Mouse (Mus musculus): ENCODE data around the gene Utp20. TPM values are rescaled to one million over a fixed set of nuclear protein-coding genes. Genes with fewer than 3 reads are reported as not detected.
A peak's percentile ranks its signal among the peaks of the same experiment; 100 is the strongest.

Utp20 gene
- polyA plus RNA-seq (2016; fragmentation: Nextera tagmentation; extraction: Ambion mirVana) = 24.0 and 25.0 TPM in 2 replicates

DNA sequence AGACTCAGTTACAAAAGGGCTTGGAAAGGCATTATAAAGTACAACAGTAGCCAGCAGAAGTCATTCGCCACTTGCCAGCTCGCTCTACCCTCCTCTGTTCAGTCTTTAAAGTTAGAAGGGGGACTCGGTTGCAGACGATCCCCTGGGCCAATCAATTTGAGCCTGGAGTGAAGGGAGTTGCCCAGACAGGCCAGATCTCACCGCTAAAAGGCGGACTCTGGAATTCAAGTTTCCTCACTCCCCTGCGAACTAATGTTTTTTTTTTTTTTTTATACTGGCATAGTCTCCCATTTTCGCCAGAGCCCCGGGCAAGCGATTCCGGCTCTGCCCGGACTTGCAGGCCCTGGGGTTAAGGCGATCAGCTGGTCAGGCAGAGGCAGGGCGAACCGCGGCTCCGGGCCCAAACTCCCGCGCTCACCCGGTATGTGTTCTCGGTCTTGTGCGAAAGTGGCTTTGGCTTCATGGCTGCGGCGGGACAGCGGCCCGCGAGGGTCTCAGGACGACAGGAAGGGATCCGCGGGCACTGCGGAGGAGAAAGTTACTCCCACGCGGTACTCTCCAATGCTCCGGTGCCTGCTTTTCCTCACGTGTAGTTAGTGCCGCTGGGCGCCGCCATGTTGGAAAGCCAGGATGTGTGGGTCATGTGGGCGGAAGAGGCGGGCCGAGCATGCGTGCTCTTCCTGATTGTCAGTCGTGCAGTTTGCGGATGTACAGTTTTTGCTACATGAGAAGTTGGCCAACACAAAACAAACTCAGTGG lies at the start of gene Utp20:
Utp20 (minus strand) TSS at position 617 of the 759 bp plus-strand sequence.
- WGBS = 0% methylated on average over 44 of the region's 44 CpGs
- no peak within 1 kb of the TSS for H3K27ac ChIP-seq
- ATAC-seq (ENCODE audit: insufficient number of reproducible peaks, insufficient read depth, low FRiP score, low TSS enrichment) = peak; percentile 93

DNA sequence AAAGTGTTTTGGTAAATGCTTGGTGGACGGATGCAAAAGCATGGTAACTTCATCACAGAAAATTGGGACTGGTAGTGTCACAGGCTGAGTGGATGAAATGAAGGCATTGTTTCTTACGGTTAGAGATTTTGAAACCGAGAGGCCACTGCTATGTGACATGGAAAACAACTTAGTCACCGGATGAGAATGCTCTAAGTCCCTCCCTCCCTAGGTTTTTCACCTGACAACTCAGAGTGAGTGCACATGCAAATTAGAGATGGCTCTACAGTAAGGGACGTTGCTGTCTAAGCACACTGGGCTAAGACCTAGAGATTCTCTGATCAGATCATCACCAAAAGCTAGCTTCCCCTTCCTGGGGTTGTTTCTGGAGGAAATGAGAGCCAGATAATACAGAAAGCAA lies 48.3 kb upstream of the Utp20 start:
- no peaks in the 10 kb centered on the region for H3K27me3 ChIP-seq
- no peak overlapping the region for H3K4me3 ChIP-seq
- no peak overlapping the region for H3K9ac ChIP-seq
- no peak overlapping the region for H3K27ac ChIP-seq
- no peaks in the 10 kb centered on the region for H3K36me3 ChIP-seq
- no peak overlapping the region for H3K4me2 ChIP-seq (replicated peaks)
- H3K4me1 ChIP-seq = no peaks in the 10 kb centered on the region
- ATAC-seq (ENCODE audit: insufficient number of reproducible peaks, insufficient read depth, low FRiP score, low TSS enrichment) = no peak
- no peaks in the 10 kb centered on the region for H3K9me3 ChIP-seq
- 66% methylated on average over 5 of the region's 5 CpGs for WGBS

More for the DNA sequence above, at the start of gene Utp20:
- Histone ChIP-seq H3K36me3 (peaks cover 12% of the 10 kb centered on the region), H3K9ac (peak within 1 kb of the TSS; percentile 67), H3K4me3 (peak within 1 kb of the TSS; percentile 83), H3K9me3 (no peaks in the 10 kb centered on the region), H3K4me1 (no peaks in the 10 kb centered on the region), H3K27me3 (no peaks in the 10 kb centered on the region), H3K4me2 (replicated peaks) (peak within 1 kb of the TSS; percentile 74)

GRCm38 (mm10) chr10:88866017-88866416 lies 39.4 kb upstream of the Utp20 start:
- Histone ChIP-seq H3K9me3 (no peaks in the 10 kb centered on the region), H3K4me3 (no peak overlapping the region), H3K36me3 (no peaks in the 10 kb centered on the region), H3K4me2 (replicated peaks) (no peak overlapping the region), H3K4me1 (no peaks in the 10 kb centered on the region), H3K9ac (no peak overlapping the region), H3K27ac (no peak overlapping the region), H3K27me3 (no peaks in the 10 kb centered on the region)
- ATAC-seq (ENCODE audit: insufficient number of reproducible peaks, insufficient read depth, low FRiP score, low TSS enrichment) = no peak
- 61% methylated on average over 2 of the region's 2 CpGs for WGBS

DNA sequence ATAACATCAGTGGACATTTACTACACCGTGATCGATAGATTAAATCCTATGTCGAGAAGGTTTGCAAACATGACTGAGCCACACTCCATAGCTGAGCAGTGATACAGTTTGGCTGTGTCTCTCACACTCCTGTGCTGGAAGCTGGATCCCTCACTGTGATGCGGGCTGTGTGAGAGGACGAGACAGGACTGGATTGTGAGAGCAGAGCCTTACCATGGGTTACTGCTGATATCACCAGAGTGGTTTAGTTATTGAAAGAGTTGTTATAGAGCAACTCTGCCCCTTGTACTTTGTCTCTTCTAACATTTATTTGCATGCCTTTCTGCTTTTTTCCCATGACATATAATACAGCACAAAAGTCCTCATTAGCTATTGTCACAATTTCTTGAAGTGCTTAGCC lies 35.7 kb upstream of the Utp20 start:
- Histone ChIP-seq H3K36me3 (no peaks in the 10 kb centered on the region), H3K27ac (no peak overlapping the region), H3K4me1 (no peaks in the 10 kb centered on the region), H3K9ac (no peak overlapping the region), H3K4me2 (replicated peaks) (no peak overlapping the region), H3K9me3 (no peaks in the 10 kb centered on the region), H3K27me3 (no peaks in the 10 kb centered on the region), H3K4me3 (no peak overlapping the region)
- no peak for ATAC-seq (ENCODE audit: insufficient number of reproducible peaks, insufficient read depth, low FRiP score, low TSS enrichment)
- WGBS = 85% methylated on average over 5 of the region's 5 CpGs

DNA sequence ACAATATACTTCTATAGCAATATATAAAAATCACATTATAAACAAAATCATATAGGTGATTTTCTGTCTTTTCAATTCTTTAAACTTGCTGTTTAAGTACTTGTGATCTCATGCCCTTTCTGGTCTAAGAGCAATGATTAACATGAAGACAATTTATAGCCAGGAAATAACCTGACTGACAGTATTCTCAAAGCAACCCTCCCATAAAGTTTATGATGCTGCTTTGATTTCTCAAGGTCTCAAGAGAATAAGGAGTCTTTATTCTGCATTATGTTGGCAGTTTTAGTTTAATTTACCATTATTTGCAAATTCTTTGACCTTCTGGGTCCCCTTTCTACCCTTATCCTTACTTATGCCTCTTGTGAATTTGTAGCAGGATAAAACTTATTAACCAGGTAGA lies 34.8 kb upstream of the Utp20 start:
- H3K27ac ChIP-seq = no peak overlapping the region
- no peaks in the 10 kb centered on the region for H3K4me1 ChIP-seq
- H3K9me3 ChIP-seq = no peaks in the 10 kb centered on the region
- H3K4me2 ChIP-seq (replicated peaks) = no peak overlapping the region
- ATAC-seq (ENCODE audit: insufficient number of reproducible peaks, insufficient read depth, low FRiP score, low TSS enrichment) = no peak
- no peak overlapping the region for H3K4me3 ChIP-seq
- H3K27me3 ChIP-seq = no peaks in the 10 kb centered on the region
- no peaks in the 10 kb centered on the region for H3K36me3 ChIP-seq
- no peak overlapping the region for H3K9ac ChIP-seq

DNA sequence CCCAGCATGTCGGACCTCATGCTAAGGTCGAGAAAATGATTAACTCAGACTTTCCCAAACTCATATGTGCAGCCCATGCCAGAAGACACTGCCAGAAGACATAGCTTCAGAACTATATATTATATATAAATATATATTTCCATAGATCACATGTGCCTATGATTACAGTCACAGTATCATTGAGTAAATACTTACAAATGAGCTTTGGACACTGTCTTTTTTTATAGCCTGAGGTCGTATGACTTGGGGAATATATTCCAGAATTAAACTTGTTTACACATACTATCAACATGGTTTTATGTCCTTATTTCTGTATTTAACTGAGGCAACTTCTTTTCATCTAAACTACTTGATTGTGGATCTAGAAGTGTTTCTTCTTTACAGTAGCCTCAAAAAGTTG lies 34.3 kb upstream of the Utp20 start:
- Histone ChIP-seq H3K27ac (no peak overlapping the region), H3K36me3 (no peaks in the 10 kb centered on the region), H3K27me3 (no peaks in the 10 kb centered on the region), H3K9me3 (no peaks in the 10 kb centered on the region), H3K4me3 (no peak overlapping the region), H3K9ac (no peak overlapping the region), H3K4me1 (no peaks in the 10 kb centered on the region), H3K4me2 (replicated peaks) (no peak overlapping the region)
- 73% methylated on average over 3 of the region's 3 CpGs for WGBS
- no peak for ATAC-seq (ENCODE audit: insufficient number of reproducible peaks, insufficient read depth, low FRiP score, low TSS enrichment)

DNA sequence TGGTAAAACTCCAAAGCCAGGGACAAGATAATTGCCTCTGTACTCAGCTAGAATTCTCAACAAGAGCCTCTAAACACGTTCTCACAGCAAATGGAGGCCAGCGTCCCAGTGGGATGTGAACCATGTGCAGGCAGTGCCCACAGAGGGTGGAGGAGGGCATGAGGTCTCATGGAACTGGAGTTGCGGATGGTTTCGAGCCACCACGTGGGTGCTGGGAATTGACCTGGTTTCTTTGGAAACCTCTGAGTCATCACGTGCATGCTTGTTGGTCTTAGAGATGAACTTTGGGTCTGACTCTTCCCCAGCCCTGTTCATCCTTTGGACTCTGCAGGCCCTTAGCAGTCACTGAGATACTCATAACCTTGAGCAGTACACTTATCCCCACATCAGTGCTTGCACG lies 26.7 kb upstream of the Utp20 start:
- H3K4me3 ChIP-seq = no peak overlapping the region
- H3K4me2 ChIP-seq (replicated peaks) = no peak overlapping the region
- no peaks in the 10 kb centered on the region for H3K4me1 ChIP-seq
- no peaks in the 10 kb centered on the region for H3K9me3 ChIP-seq
- H3K9ac ChIP-seq = no peak overlapping the region
- ATAC-seq (ENCODE audit: insufficient number of reproducible peaks, insufficient read depth, low FRiP score, low TSS enrichment) = no peak
- 87% methylated on average over 7 of the region's 7 CpGs for WGBS
- H3K27me3 ChIP-seq = no peaks in the 10 kb centered on the region
- no peak overlapping the region for H3K27ac ChIP-seq
- H3K36me3 ChIP-seq = no peaks in the 10 kb centered on the region

DNA sequence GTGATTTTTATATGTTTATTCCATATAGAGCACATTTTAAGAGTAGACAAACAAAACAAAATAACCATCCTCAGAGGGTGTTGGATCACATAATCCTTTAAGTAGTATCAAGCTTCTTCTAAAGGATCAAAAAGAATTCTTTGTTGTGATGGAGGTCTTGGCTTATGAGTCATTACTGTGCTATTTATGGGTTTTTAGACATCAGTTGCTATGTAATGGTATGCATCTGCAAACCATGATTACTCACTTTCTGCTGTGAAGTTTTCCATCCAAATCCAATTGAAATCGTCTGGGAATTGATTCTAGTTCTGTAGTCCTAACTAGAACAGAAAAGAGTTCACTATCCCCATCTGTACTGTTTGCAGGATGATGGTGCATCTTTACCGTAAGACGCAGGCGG lies 23.4 kb upstream of the Utp20 start:
- H3K27me3 ChIP-seq = no peaks in the 10 kb centered on the region
- H3K9ac ChIP-seq = no peak overlapping the region
- H3K9me3 ChIP-seq = no peaks in the 10 kb centered on the region
- H3K4me2 ChIP-seq (replicated peaks) = no peak overlapping the region
- 84% methylated on average over 4 of the region's 4 CpGs for WGBS
- H3K27ac ChIP-seq = no peak overlapping the region
- no peak for ATAC-seq (ENCODE audit: insufficient number of reproducible peaks, insufficient read depth, low FRiP score, low TSS enrichment)
- H3K4me3 ChIP-seq = no peak overlapping the region
- no peaks in the 10 kb centered on the region for H3K36me3 ChIP-seq
- no peaks in the 10 kb centered on the region for H3K4me1 ChIP-seq

DNA sequence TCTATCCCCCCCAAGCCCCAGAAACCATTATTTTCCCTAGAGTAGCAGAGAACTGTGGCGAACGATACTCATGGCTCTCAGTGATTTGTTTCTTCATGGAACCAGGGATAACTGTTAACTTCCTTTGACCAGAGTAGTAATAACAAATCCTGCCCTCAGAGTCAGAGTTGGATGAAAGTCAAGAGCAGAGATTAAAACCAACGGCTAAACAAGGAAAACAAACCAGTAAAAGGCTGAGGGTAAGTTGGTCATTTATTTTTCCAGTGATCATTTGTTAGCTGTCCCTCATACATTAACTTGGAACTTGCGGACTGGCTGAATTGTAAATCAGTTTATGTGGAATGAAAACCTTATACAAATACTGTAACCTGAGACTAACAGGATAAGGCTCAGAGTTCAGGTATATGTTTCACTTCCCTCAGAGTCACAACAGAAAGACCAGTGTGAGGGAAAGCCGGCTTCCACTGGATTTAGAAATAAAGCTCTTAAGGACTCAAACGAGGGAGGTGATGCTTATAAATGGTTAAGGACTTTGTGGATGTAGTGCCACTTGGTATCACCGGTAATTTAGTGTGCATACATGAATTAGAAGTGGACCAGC lies 22.4 kb upstream of the Utp20 start:
- WGBS = 56% methylated on average over 7 of the region's 7 CpGs
- Histone ChIP-seq H3K4me2 (replicated peaks) (no peak overlapping the region), H3K27me3 (no peaks in the 10 kb centered on the region), H3K4me1 (no peaks in the 10 kb centered on the region), H3K9me3 (no peaks in the 10 kb centered on the region), H3K27ac (no peak overlapping the region), H3K36me3 (no peaks in the 10 kb centered on the region), H3K9ac (no peak overlapping the region), H3K4me3 (no peak overlapping the region)
- ATAC-seq (ENCODE audit: insufficient number of reproducible peaks, insufficient read depth, low FRiP score, low TSS enrichment) = no peak

DNA sequence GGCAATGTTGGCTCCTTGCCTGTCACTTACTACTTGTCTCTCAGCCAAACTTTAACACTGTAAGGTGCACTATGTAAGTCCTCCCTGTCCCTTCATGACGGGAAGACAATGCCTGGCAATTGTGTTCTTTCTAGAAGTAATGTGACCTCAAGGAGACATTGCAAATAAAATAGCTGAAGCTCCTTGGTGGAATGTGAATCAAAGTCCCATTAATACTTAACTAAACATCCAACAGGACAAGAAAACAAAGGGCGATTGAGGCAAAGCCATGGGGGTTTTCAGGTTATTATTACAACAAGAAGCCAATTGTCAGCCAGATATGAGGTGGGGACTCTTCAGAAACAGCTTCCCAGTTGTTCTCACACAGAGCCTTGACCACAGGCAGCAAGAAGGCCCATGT lies 7.6 kb upstream of the Utp20 start:
- WGBS = 59% methylated on average over 2 of the region's 2 CpGs

DNA sequence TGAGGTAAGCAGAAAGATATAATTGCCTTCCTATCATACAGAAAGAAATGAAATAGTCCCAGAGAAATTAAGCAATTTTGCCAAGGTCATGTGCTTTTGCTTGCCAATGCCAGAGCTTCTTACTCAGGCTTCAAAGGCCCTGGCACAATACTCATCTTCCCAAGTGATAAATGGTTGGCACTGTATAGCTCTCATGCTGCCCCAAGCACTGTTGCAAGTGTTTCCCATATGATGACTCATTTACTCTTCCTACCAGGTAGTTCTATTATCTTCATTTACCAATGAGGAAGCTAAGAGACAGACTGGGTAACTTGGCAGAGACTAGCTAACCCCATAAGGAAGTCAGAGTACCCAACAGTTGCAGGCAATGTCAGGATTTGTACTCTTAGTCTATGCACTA lies 1.8 kb upstream of the Utp20 start:
- Histone ChIP-seq H3K4me1 (no peaks in the 10 kb centered on the region), H3K36me3 (peaks cover 6% of the 10 kb centered on the region; the same call in 1 of the 2 replicates), H3K9ac (no peak overlapping the region), H3K4me3 (no peak overlapping the region), H3K27me3 (no peaks in the 10 kb centered on the region), H3K4me2 (replicated peaks) (no peak overlapping the region), H3K9me3 (no peaks in the 10 kb centered on the region), H3K27ac (no peak overlapping the region)
- no peak for ATAC-seq (ENCODE audit: insufficient number of reproducible peaks, insufficient read depth, low FRiP score, low TSS enrichment)

More for the DNA sequence above, 7.6 kb upstream of the Utp20 start:
- ATAC-seq (ENCODE audit: insufficient number of reproducible peaks, insufficient read depth, low FRiP score, low TSS enrichment) = no peak
- Histone ChIP-seq H3K9me3 (0 out of 2 replicates have a peak, but pooled peaks cover 2% of the 10 kb centered on the region), H3K4me3 (no peak overlapping the region), H3K9ac (no peak overlapping the region), H3K36me3 (no peaks in the 10 kb centered on the region), H3K4me2 (replicated peaks) (no peak overlapping the region), H3K27ac (no peak overlapping the region), H3K27me3 (no peaks in the 10 kb centered on the region), H3K4me1 (no peaks in the 10 kb centered on the region)

DNA sequence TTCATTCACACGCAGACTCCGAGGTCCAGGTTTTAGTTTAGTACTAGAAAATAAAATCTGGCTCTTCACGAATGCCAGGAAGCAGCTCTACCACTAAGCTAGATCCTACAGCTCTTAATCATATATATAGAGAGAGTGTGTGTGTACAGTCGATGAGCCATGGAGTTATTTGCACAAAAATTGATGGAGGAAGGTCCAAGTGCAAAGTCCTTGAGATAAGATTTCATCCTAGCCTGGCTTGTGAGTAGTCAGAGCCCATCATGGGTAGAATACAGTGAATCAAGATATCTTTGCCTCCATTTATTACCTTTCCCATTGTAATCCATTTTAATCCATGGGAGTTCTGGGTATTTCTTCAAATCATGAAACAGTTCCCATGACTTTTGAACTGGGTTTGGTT lies 992 bp upstream of the Utp20 start:
- no peak overlapping the region for H3K4me3 ChIP-seq
- H3K9ac ChIP-seq = no peak overlapping the region
- peak overlapping the region; percentile 59 for H3K4me2 ChIP-seq (replicated peaks)
- 91% methylated on average over 4 of the region's 4 CpGs for WGBS
- H3K27me3 ChIP-seq = no peaks in the 10 kb centered on the region
- H3K36me3 ChIP-seq = peaks cover 6% of the 10 kb centered on the region; the same call in 1 of the 2 replicates
- no peak overlapping the region for H3K27ac ChIP-seq
- no peaks in the 10 kb centered on the region for H3K9me3 ChIP-seq
- ATAC-seq (ENCODE audit: insufficient number of reproducible peaks, insufficient read depth, low FRiP score, low TSS enrichment) = no peak
- H3K4me1 ChIP-seq = no peaks in the 10 kb centered on the region

All from embryonic facial prominence, embryonic 12.5 days (tissue).